Mouse (Mus musculus): ENCODE measurements at regions not wholly inside any gene's neighbourhood (a gene's known extent, or its start where the extent isn't known, plus 50 kb on each side); places are given as distances from the start of the nearest gene placed in this dataset.
A peak's percentile ranks its signal among the peaks of the same experiment; 100 is the strongest.

DNA sequence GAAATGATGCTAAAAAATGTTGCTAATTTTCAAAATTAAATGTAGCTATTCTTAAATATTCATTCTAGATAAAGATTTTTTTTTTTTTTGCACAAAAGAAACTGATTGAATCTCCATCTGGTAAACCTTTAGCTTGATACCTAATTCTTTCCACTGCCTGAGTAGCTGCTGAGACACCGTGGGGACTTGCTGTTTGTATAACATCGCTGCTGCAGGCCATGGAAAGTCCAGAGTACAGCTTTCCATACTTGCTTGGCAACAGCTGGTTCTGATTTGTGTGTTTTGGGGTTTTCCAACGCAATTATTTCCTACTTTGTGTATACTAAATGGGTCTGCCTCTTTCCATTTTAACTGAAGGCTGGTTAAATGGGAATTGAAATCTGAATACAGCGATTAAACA is 689.7 kb downstream of the Hdgfl1 start:
- DNase-seq (ENCODE audit: low read depth, low spot score): peak; percentile 78

DNA sequence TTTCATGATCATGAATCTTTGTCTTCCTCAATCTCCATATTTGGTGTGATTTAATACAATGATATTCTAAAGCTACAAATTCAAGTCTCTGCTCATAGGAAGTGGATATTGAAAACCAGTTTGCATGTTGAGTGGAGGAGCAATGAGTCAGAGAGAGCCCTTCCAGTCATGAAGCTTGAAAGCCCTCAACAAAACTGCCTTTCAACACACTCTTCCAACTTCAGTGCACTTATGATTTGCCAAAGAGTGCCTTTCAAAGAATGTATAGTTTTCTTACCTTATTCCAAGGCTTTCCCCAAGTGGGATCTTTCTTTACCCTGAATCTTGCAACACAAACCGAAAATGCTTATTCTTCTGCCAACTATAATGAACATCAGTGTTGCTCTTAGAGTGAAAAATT is 690.6 kb downstream of the Hdgfl1 start:
- DNase-seq (ENCODE audit: low read depth, low spot score): no peak

DNA sequence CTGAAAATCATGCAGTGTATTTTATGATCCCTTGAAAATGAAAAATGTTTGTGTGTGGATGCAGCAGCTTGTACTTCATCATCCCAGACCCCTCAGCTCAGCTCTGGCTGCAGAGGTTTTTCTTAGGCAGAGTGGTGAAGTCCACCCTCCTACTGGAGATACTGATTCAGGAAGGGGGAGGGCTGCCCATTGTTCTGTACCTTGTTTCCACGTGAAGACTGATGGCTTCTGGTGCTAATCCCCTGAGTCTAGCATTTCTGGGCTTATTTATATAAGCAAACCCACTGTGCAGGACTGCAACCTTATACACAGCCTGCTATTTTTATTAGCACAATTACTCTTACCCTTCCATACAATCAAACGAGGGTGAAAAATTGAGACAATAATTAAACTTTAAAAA is 708.6 kb downstream of the Hdgfl1 start:
- DNase-seq (ENCODE audit: low read depth, low spot score): no peak

DNA sequence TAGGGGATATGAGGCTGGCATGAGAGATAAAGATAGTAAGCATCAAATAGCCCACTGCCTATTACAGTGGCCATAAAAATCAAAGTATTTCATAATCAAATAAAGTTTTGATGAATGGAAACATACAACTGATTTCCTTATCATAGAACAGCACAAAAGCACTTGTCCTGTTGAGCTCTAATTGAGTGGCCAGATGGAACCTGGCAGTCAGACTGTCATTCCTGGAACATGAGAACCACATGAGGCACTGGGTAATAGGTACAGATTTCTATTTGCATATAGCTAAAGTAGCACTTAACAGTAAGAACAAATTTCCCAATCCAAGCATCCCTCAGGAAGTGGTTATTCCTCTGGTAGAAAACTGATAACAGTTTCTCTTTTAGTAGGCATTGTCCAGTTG is 732.3 kb downstream of the Hdgfl1 start:
- no peak for DNase-seq (ENCODE audit: low read depth, low spot score)

DNA sequence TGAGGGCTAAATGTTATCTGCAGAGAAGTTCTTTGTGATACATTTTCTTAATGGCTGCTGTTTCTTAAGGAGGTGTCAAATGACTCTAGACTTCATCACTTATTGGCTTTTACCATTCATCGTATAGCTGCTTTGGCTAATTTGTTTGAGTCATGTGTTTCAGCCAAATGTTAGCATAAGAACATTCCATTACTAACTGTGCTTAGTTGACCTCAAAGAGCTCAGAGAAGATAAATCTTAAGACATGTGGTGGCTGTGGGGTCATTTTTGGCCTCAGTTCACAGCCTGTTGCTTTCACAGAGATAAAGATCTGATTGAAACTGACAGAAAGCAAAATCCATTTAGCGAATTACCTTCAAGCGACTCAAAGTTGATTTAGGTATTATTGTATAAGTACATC is 743.6 kb downstream of the Hdgfl1 start:
- DNase-seq (ENCODE audit: low read depth, low spot score): no peak

DNA sequence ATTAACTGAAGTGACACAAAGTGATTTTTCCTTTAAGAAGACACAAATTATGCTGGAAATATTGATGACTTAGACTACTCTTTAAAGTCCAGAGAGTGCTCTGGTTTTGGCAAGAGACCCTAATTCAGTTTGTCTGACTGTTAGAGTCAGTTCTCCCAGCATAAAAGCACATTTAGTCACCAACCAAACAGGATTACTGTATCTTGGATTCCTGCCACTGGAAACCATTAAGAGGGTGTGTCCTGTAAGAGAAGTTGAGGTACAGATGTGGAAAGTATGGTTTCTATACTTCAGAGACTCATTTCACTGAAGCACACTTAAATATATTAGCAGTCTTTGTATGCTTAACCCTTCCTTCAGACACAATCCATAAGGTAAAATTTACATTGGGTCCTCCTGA is 745.3 kb downstream of the Hdgfl1 start:
- no peak for DNase-seq (ENCODE audit: low read depth, low spot score)

DNA sequence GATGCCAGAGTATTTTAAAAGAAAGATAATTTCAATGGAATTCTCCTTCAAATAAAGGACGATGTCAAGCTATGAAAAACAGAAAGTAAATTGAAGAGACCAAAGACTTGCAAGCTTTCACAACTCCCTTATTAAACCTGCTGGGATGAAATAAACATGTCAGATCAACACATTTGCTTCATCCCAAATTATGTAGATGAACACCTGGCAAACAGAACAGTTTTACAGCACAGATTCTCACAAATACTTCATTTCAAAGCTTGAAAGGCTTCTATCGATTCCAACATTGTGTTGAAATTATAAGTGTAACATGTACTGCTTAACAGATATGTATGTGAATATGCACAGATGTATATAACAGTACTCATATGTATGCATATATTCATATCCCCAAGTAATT is 749.5 kb downstream of the Hdgfl1 start:
- DNase-seq (ENCODE audit: low read depth, low spot score): no peak

DNA sequence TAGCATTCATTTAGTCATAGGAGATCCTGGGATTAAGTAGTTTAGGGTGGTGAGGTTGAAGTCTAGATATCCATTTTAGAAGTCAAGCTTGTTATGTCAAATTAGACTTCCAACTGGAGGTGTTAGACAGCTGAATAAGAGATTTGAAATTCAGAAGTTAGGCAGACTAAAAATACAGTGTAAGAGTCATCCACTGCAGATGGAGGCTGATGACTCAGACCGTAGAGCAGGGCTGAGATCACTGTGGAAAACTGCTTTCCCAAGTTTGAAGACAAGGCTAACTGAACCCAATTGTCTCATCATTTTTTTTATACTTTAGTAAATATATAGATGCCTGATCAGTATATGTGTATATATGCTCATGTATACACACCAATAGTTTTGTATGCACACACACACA is 738.8 kb upstream of the Nrsn1 start:
- no peak for DNase-seq (ENCODE audit: low read depth, low spot score)

DNA sequence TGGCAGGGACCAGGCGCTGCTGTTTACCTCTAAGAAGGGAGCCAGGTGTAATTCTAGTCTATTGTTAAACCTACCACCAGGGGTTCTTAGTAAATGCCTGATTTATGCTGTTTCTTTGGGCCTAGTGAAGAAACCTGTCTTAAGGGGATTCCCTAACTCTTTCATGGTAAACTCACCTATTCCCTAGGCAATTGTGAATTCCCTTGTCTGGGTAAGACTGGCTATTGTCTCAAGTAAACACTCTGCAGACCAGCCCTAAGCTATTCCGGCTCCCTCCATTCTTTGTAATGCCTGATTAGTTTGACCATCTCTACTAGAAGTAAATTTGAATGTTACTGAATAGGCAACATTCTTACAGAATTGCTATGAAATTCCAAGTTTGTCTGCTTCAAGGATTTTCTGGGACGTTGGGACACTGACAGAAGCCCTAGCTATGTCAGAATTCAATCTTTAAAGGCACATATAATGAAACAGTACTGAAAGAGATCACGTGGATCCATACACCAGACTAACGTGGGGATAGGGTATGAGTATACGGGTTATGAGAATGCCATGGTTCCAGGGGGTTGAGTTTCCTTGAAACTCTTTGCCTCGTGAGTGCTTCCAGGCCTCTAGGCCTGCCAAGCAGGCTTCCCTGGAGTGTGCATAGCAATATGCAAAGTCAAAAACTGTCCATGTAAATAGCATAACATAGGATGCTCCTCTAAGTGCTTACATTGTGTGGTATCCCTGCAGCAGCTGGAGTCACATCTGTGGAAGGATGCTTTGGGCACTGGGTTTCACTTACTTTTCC is 734.7 kb upstream of the Nrsn1 start:
- no peak for DNase-seq (ENCODE audit: low read depth, low spot score)

DNA sequence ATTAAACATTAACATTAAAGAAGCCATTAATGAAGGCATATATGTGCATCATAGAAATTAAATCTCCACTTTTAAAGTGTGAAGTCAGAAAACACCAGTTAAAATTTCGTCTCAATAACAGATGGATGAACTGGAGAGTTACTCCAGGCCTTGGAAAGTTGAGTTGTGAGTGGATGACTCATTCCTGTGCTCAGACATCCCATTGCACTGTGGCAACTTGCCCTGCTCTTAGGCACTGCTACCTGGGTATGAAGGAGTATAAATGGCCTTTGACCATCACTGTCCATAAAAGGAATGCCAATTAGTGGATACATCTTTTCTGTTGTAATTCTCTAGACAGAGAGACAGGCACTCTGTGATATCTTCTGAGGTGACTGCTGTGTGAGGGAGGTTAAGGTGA is 723.2 kb upstream of the Nrsn1 start:
- DNase-seq (ENCODE audit: low read depth, low spot score): no peak

DNA sequence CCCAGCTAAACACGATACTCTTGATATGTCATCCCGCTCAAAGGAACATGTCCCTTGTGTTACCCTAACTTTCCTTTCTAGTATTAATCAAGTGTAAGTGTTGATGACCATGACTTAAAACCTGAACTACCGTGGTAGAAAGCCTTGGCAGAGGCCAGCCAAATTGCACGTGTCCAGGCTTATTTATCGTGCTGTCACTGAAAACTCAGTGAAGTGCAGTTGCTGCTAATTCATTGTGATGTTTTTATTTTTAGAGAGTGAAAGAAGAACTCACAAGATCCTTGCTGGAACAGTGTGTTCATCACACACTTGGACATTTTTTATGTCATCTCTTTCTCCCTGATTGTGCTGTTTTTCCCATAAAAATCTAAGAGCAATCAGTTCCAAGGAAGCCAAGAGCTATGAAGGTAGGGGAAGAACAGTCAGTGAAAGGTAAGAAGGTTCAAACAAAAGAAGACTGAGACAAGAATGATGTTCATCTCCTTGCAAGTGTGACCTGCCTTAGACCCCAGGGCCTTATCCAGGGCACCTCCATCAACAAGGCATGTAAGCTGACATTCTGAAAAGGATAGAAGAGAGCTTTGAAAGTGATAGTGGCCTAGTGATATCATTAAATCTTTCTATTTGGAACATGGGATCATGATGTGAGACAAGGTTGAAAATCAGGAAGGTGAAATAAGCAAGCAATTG is 718.9 kb upstream of the Nrsn1 start:
- DNase-seq (ENCODE audit: low read depth, low spot score): no peak

DNA sequence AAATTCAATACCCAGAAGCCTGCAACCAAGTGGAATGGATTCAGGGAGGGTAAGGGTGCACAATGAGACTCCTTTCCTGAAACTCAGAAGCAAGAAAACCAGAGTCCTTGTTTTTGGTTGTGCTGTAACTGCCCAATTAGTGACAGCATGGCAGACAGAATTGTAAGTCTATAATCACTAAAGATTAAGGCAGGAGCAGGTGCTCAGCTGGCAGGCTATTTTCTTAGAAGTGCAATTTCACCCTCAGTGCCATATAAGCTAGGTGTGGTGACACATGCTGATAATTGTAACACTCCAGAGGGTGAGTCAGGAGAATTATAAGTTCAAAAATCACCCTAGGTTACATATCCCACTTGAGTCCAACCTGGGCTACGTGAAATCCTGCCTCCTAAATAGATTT is 714.2 kb upstream of the Nrsn1 start:
- DNase-seq (ENCODE audit: low read depth, low spot score): no peak

DNA sequence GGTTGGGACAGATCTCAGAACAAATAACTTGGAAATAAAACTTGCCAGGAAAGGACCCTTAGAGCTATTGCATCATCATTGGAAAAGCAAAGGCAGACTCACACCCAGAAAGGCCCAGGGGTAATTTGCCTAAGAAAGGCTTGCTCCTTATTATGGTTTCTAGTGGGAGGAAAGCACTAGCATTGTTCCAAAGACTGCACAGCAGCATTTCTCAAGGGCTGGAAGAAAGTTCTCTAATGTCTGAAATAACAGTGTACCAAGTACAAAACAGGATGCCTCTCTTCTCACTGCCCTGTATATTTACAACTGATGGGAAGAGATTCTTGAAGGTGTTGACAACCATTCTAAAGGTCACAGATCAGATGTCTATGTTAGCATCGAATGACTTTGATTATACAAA is 713.4 kb upstream of the Nrsn1 start:
- DNase-seq (ENCODE audit: low read depth, low spot score): no peak

DNA sequence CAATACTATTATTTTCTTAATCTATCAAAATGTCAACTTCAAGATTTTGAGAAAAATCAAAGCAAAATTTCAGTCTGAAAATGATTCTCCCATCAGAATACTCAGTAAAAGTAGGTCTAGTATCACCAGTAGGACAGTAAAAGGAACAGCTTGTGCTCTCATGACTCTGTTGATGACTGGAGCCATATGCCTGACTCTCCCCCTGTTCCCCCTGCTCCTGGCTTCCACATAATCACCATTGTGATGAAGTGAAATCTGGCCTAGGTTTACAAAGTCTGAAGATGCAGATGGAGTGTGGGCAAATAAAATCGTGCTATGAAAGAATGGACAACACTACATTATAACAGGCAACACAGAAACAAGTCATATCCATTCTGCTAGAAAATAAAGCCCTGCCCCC is 708.3 kb upstream of the Nrsn1 start:
- no peak for DNase-seq (ENCODE audit: low read depth, low spot score)

DNA sequence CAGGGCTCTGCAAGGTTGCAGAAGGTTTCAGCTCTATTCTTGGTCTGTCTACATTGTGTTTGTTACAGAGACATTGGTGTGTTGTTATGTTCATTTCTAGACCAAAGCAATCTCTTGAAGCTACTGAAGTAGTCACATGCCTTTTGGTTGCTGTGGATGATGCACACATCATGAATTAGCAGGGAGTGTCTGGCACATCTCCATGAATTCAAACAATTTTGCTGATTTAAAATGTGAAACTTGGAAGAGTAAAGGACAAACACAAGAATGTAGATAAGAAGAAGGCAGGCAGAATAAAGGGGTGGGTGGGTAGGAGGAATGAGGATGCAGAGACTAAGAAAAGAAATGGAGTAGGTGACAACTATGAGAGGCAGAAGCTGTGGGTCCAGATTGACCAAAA is 688.3 kb upstream of the Nrsn1 start:
- DNase-seq (ENCODE audit: low read depth, low spot score): no peak

DNA sequence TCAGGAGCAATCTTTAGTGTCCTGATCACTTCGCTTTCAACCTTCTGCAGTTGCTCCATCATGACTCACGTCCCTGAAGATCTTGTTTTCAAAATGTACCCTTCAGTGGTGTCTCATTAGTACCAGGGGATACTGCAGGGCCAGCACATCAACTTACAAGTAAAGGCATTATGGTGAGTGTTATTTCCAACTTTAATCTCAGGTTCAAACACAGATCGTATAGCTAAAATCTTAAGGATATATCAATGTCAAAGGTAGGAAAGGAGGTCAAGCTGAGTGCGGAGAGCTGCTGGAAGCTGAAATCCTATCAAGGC is 687.8 kb upstream of the Nrsn1 start:
- no peak for DNase-seq (ENCODE audit: low read depth, low spot score)

DNA sequence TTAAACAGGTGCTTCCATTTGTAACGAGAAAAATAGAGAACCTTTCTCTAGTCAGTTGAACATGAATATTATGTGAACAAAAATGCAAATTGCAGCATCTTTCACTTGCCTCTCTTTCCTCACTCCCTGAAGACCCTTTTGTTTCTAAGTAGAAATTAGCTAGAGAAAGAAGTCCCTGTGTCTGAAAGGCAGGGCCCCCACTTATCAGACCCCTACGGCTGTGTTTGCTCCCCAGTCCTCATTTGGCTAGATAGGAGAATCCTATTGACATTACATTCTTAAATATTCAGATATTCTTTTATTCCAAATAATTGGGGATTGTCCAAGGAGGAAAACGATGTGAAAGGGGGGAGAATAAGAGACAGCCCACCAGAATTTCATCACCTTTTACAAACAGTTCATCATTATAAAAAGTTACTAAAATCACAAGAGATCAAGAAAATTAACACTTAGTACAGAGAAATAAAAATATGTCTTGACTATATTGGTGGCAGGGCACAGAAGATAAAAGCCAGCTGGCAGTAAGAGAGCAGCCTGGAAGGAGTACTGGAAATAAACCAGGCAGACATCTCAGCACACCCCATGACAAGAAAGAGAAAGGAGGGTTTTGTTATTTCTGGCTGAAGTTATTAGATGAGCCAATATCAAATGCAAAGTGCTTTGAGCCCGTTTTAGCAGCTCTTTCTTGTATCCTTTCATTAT is 687.3 kb upstream of the Nrsn1 start:
- no peak for DNase-seq (ENCODE audit: low read depth, low spot score)

DNA sequence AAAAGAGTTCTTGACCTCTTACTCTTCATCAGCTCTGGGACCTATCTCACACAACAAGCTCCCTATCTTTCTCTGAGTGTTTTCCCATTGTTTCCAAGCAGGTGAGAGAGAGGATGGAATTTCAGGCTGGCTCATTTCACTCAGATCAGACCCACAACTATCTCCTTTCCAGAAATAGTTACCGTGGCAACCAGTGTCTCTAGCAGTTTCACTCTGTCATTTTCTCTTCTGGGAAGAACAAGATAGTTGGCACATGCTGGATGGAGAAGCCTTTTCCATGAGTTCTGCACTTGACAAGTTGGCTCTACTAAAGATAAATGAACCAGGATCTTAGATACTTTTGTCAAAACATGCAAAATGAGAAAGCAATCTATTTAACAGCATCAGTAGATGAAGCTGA is 667.3 kb upstream of the Nrsn1 start:
- DNase-seq (ENCODE audit: low read depth, low spot score): no peak

DNA sequence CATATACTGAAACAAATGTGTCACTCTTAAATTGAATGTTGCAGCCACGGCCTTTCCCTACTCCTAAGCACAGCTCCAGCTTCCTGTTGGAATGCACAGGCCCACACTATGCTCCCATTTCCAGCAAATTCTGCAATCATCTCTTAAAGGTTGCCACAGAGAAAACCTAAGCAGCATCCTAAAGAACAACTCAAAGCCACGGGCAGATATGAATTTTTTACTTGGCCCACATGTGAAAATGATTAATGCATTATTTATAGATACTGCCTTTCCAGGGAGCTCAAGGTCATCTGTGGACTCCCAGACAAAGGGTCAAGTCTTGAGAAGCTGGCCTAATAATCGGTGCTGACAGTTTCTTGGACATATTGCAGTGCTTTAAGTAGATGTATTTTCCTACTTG is 663.5 kb upstream of the Nrsn1 start:
- DNase-seq (ENCODE audit: low read depth, low spot score): no peak

DNA sequence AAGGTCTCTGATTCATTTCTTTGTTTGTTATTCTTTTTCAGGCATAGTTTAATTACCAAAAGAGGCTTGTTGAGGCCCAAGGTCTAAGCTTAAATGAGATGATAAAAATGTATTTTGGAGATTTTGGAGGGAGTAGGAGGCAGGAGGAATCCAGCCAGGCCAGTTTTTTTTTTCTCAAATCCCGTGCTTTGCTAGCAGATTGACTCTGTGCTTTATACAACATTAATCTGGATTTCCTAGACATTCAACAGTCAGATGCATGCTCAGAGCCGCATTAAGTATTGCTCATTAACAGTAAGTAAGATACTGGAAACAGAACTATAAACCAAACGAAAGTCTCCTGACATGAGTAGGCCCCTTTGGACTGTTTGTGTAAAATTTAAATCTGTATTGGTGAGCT is 662.9 kb upstream of the Nrsn1 start:
- DNase-seq (ENCODE audit: low read depth, low spot score): peak; percentile 4

DNA sequence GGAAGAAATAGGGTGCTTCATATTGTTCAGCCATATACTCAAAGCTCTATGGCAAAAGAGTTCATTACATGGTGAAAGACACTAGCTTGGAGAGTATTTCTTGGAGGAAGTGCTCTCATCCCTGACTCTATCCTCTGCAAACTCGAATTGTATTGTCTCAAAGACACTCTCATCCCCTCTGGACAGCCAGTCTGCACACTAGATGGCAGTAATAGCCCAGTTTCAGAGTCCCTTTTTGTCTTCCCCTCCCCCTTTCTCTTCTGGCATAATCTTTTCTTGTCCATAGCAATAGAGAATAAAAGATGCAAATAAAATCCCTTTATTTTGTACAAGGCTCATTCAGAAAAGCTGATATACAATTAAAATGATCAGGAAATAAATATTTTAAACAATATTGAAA is 662.5 kb upstream of the Nrsn1 start:
- DNase-seq (ENCODE audit: low read depth, low spot score): peak; percentile 74

DNA sequence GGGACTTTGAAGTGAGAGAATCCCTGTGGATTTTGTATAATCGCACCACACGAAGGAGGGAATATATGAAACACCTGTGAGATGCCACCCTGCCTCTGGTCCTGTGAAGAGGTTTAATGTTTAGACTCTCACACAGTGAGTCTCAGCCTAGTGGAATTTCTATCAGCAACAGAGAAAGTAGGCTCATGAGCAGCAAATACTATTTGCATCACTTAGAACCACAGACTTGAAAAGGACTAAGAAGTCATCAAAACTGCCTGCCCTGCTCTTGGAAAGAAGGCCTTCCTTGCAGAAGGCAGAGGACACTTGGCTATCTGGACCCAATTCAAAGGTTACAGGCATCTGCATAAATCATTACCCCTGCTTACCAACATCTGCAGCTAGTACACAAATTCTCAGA is 662.1 kb upstream of the Nrsn1 start:
- DNase-seq (ENCODE audit: low read depth, low spot score): no peak

DNA sequence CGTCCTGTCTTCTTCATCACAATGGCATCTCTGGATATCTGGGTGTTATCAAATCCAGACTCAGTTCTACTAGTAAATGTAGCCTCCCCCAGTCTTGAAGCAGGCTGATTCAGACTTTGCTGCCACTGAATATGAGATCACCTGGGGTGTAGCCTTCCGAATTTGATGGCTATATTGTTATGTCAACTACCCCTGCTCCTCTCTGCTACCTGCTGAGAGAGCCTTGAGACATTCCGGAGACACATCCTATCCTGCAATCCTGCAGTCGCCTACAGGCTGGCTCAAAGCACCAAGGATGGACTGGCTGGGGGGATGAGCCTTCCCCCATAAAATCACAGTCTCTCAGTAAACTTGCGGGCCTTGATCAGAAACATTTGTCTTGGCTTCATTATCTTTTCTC is 655.4 kb upstream of the Nrsn1 start:
- DNase-seq (ENCODE audit: low read depth, low spot score): no peak

All from forelimb bud, embryonic 11.5 days (tissue).